Mouse (Mus musculus) hindbrain, postnatal 0 days (tissue): ENCODE measurements at regions not wholly inside any gene's neighbourhood (a gene's known extent, or its start where the extent isn't known, plus 50 kb on each side); places are given as distances from the start of the nearest gene placed in this dataset.

Experiments used
- ATAC-seq: fragments of 200-750 bp; cut with Nextera tagmentation; 2 replicates; pipeline ENCODE4 v1.8.0; 2017; ENCODE audit warnings: mild to moderate bottlenecking, moderate TSS enrichment, moderate library complexity
- DNase-seq: peaks from one replicate; pipeline ENCODE4 v3.0.0-alpha.2; 2015; ENCODE audit warnings: low spot score
- H3K27ac ChIP-seq: fragments of 300-500 bp; sonication (generic); 2 replicates; pipeline ENCODE4 v1.5.1; 2014; ENCODE audit warnings: mild to moderate bottlenecking
- H3K27me3 ChIP-seq: fragments of 300-500 bp; sonication (generic); 2 replicates; pipeline ENCODE4 v1.6.1; 2014; ENCODE audit warnings: low read length, mixed read lengths; ENCODE audit not compliant: insufficient read depth
- H3K36me3 ChIP-seq: fragments of 300-500 bp; sonication (generic); 2 replicates; pipeline ENCODE4 v1.6.1; 2014; ENCODE audit warnings: low read length, mixed read lengths; ENCODE audit not compliant: insufficient read depth
- H3K4me1 ChIP-seq: fragments of 300-500 bp; sonication (generic); 2 replicates; pipeline ENCODE4 v1.6.1; 2014; ENCODE audit warnings: antibody characterized with exemption, low read length, mixed read lengths; ENCODE audit not compliant: insufficient read depth
- H3K4me2 ChIP-seq: fragments of 300-500 bp; sonication (generic); 2 replicates; pipeline ENCODE4 v1.6.1; 2014; ENCODE audit warnings: low read depth, mild to moderate bottlenecking, low read length, moderate library complexity, mixed read lengths
- H3K4me3 ChIP-seq: fragments of 300-500 bp; sonication (generic); 2 replicates; pipeline ENCODE4 v1.5.1; 2014; ENCODE audit warnings: low read length
- H3K9ac ChIP-seq: fragments of 300-500 bp; sonication (generic); replicated peaks from 2 replicates; pipeline ENCODE4 v1.6.1; 2014; ENCODE audit warnings: mild to moderate bottlenecking, low read length, moderate library complexity, mixed read lengths
- H3K9me3 ChIP-seq: fragments of 300-500 bp; sonication (generic); 2 replicates; pipeline ENCODE4 v1.6.1; 2016; ENCODE audit warnings: low read length, mixed read lengths
- CTCF ChIP-seq: IDR thresholded peaks from 2 replicates; pipeline ENCODE4 v1.5.1; 2016; ENCODE audit warnings: antibody characterized with exemption, control low read depth, low read depth
- WGBS: fragments of 180-500 bp; shearing (Covaris S2); extraction: QIAGEN DNeasy Blood & Tissue Kit; methylation state at CpG from one replicate; pipeline ENCODE4 v1.1.7; 2014; 5-methylcytosine and 5-hydroxymethylcytosine counted together

DNA sequence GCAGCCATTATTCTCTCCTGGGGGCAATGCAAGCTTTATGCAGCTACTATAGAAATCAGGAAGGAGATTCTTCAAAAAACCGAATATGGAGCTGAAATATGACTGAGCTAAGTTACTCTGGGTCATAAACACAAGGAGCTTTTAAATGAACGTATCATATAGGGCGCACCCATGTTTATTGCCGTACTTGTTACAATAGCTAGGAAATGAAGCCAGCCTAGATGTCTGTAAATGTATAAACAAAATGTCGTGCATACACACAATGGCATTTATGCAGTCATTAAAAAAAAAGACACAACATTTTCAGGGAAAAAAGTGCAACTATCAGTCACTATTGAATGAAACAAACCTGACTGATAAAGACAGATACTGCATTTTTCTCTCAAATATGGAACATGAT lies 111.0 kb downstream of the Uchl5 start:
- Histone ChIP-seq H3K4me3 (no peak overlapping the region), H3K9ac (no peak overlapping the region), H3K9me3 (no peaks in the 10 kb centered on the region), H3K36me3 (no peaks in the 10 kb centered on the region), H3K27me3 (no peaks in the 10 kb centered on the region), H3K4me1 (no peaks in the 10 kb centered on the region), H3K4me2 (no peak overlapping the region), H3K27ac (no peak overlapping the region)
- DNase-seq (no peak), ATAC-seq (no peak)
- TF ChIP-seq CTCF = no peak
- WGBS = 85% methylated on average over 5 of the region's 5 CpGs

DNA sequence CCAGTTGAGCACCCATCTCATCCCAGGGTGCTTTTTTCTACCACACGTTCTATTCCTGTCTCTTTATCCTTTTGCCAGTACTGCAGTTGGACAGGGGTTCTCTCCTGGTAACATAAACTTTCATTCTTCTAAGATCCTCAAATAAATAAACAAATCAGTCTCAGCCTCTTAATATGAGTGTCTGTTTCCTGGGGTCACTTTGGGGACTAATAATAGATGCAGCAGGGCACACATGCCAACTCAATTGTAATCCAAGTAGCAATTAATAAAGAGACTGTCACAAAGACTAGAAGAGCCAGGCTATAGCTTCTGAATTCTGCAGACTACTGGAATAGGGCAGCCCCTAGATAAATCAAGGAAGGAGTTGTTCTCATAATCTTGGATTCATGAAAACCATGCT lies 108.9 kb downstream of the Uchl5 start:
- DNase-seq (no peak), ATAC-seq (no peak)
- H3K27ac ChIP-seq = no peak overlapping the region
- H3K4me3 ChIP-seq = no peak overlapping the region
- no peaks in the 10 kb centered on the region for H3K4me1 ChIP-seq
- no peak for TF ChIP-seq CTCF
- WGBS = 76% methylated on average over 1 of the region's 1 CpGs
- H3K27me3 ChIP-seq = no peaks in the 10 kb centered on the region
- no peak overlapping the region for H3K9ac ChIP-seq
- no peaks in the 10 kb centered on the region for H3K9me3 ChIP-seq
- H3K36me3 ChIP-seq = no peaks in the 10 kb centered on the region
- H3K4me2 ChIP-seq = no peak overlapping the region

DNA sequence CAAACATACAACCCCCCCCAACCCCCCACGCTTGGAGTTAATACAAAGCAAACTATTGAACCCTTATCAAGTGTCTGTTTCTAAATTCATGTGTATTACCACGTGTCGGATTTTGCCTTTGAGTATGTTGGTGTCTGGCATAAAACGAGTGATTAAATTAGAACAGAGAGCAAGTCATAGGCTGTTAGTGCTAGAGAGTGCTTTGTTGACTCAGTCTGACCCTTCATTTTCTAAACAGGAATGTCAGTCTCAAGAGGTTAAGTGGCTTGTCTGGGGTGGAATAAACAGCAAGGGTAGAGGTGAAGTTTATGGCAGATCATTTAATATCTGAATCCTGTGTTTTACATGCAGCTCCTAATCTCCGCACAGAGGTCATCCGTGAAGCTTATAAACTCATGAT lies 104.1 kb downstream of the Uchl5 start:
- WGBS = 64% methylated on average over 6 of the region's 6 CpGs
- Histone ChIP-seq H3K27me3 (no peaks in the 10 kb centered on the region), H3K4me3 (no peak overlapping the region), H3K36me3 (no peaks in the 10 kb centered on the region), H3K9ac (no peak overlapping the region), H3K9me3 (no peaks in the 10 kb centered on the region), H3K4me2 (no peak overlapping the region), H3K27ac (no peak overlapping the region), H3K4me1 (no peaks in the 10 kb centered on the region)
- ATAC-seq (no peak), DNase-seq (no peak)
- no peak for TF ChIP-seq CTCF

DNA sequence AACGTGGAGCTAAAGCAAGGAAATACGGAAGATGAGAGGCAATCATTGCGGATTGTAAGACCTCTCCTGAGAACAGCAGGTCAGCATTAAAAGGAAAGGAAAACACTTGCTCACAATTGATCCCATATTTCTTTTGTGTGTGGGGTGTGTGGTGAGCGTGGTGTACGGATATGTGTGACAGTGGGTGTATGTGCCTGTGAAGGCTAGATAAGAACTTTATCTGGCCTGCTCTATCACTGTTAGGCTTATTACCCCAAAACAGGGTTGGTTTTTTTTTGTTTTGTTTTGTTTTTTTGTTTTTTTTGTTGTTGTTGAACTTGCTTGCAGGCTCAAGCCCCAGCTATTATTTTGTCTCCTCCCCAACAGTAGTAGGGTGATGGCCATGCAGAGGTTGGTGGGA lies 102.5 kb downstream of the Uchl5 start:
- Histone ChIP-seq H3K27ac (no peak overlapping the region), H3K27me3 (no peaks in the 10 kb centered on the region), H3K9ac (no peak overlapping the region), H3K9me3 (no peaks in the 10 kb centered on the region), H3K36me3 (no peaks in the 10 kb centered on the region), H3K4me2 (no peak overlapping the region), H3K4me1 (no peaks in the 10 kb centered on the region), H3K4me3 (no peak overlapping the region)
- ATAC-seq (no peak), DNase-seq (no peak)
- no peak for TF ChIP-seq CTCF
- 94% methylated on average over 5 of the region's 5 CpGs for WGBS

DNA sequence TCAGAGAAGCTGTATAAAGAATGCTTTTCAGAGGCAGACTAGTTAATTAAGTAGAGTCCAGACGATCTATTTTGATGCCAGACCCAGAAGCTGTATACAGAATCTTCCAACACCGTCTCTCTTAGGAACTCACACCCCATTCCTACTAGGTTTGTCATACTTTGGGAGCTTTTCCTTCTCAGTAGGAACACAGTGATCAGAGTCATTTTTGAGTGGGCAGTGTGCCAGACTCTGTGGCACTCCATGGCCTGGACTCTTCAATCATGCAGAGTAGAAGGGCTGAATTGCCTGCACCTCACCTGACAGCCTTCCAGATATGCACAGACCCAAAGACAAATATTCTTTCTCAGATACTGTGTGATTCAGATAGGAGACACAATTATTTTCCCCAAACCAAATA lies 101.2 kb downstream of the Uchl5 start:
- no peak for TF ChIP-seq CTCF
- Histone ChIP-seq H3K9ac (no peak overlapping the region), H3K4me2 (no peak overlapping the region), H3K36me3 (no peaks in the 10 kb centered on the region), H3K9me3 (no peaks in the 10 kb centered on the region), H3K4me1 (no peaks in the 10 kb centered on the region), H3K4me3 (no peak overlapping the region), H3K27ac (no peak overlapping the region), H3K27me3 (no peaks in the 10 kb centered on the region)
- ATAC-seq (no peak), DNase-seq (no peak)
- 38% methylated on average over 2 of the region's 2 CpGs for WGBS

DNA sequence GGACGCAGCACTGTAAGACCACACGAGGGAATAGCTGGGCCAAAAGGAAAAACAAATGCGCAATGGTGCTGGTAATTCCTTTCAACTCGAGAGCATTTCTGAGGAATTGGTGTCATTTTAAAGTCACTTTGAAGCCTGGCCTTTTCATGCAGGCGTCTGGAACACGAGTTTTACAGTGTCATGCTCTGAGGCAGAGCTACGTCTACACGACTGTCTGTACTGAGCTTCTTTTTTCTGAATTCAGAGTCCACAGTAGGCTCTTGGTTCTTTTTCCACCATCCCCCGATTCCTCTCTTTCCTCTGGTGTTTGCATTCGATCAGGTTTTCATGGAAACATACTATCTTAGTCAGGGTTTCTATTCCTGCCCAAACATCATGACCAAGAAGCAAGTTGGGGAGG lies 83.2 kb downstream of the Uchl5 start:
- TF ChIP-seq CTCF = no peak
- Histone ChIP-seq H3K9ac (no peak overlapping the region), H3K9me3 (no peaks in the 10 kb centered on the region), H3K4me3 (no peak overlapping the region), H3K27ac (no peak overlapping the region), H3K36me3 (no peaks in the 10 kb centered on the region), H3K4me1 (no peaks in the 10 kb centered on the region), H3K27me3 (no peaks in the 10 kb centered on the region), H3K4me2 (no peak overlapping the region)
- DNase-seq (no peak), ATAC-seq (no peak)
- WGBS = 74% methylated on average over 10 of the region's 10 CpGs

DNA sequence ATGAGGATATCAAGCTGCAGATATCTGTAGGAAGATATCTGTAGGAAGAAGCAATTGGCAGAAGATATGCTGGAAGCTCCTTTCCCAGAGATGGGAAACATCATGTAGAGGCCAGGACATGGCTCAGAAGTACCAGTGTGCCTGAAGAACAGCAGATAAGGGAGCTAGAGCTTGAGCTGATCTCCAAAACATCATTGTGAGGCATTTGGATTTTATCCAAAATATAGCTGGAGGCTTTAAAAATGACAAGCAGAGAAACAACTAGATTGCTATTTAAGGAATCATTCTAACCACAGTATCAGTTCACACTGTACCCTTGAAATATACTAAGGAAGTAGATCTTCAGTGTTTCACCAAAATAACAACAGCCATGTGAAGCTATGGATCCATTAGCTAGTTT lies 81.5 kb downstream of the Uchl5 start:
- ATAC-seq (no peak), DNase-seq (no peak)
- Histone ChIP-seq H3K9ac (no peak overlapping the region), H3K9me3 (no peaks in the 10 kb centered on the region), H3K36me3 (no peaks in the 10 kb centered on the region), H3K4me2 (no peak overlapping the region), H3K27ac (no peak overlapping the region), H3K27me3 (no peaks in the 10 kb centered on the region), H3K4me1 (no peaks in the 10 kb centered on the region), H3K4me3 (no peak overlapping the region)
- no peak for TF ChIP-seq CTCF
